Mouse (Mus musculus) kidney, adult 8-10 months (tissue): ENCODE measurements around the gene Art3.
A peak's percentile ranks its signal among the peaks of the same experiment; 100 is the strongest.

Experiments
- DNase-seq, 2 experiments: peaks; one replicate each; pipeline ENCODE4 v3.0.0; 2022

Art3 gene

GRCm38 (mm10) chr5:92331635-92332338 lies at the start of gene Art3:
TSS of gene Art3 (plus strand) at chr5:92331827.
- DNase-seq: no peak

- no peak for DNase-seq
These were observed 49.1 kb upstream of the Art3 start for GRCm38 (mm10) chr5:92282571-92282970.

DNA sequence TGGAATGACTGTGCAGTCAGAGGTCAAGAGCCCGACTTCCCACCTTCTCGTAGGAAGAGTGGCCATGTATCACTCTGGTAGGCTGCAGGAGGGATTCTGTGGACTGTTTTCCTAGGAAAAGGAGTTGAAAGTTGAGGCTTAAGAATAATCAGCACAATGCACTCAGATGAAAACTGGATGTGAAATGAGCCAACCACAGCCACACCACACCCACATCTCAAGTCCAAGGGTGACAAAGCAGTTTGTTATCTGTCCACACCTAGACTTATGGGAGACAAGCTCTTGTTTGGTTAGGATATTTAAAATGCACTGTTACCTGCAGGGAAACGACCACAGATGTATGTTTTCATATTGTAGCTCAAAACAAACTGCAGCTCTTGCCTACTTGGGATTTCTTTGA lies 48.5 kb upstream of the Art3 start:
- DNase-seq: no peak

DNA sequence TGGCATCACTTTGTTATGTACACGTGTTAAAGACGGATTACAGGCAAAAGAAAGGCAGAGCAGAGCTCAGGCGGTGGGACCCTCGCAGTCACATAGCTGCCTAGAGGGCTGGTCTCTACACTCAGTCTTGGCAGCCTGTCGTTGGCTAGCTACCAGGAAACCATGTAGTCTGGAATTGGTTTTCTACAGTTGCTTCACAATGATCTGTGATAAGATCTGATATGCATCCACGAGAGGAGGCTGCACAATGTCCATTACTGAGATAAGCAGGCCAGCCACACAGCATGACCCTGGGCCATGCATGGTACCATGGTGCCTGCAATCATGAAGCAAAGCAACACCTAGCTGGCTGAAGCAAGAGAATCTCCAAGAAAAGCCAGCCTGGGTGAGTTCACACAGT lies 43.8 kb upstream of the Art3 start:
- DNase-seq: no peak

DNA sequence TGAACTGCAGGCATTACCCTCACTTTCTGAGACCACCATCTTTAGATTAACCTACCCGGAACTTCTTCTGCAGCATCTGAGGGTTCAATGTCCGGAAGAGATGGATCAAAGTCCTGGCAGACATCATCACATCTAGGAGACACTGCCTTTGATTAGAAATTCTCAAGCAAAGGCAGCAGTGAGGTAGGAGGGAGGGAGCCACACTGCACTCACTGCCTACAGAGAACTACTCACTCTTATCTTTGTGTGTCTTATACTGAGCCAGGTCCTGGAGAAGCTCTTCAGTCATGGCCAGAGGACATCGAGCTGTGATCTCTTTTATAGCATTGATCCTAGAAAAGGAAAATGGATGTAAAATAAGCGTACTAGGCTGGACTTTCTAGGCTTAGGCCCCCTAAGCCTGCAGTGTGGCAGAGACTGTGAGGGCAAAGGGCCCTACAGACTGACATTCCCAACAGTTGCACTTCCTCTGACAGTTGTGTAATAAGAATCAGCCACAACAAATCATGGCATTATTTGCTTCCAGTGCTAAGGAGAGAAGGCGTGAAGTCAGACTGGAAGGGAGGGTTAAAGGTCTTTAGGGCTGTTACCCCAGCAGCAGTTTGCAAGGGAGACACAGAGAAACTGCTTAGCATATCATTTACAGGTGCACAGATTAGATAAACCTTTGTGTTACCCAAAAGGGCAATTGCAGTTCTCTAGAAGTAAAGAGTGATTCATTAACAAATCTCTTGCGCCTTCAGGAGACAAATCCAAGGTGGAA lies 39.8 kb upstream of the Art3 start:
- peak; percentile 11 to 57 for DNase-seq

- DNase-seq: no peak
These were observed 37.1 kb upstream of the Art3 start for GRCm38 (mm10) chr5:92294525-92294924.

- no peak for DNase-seq
These were observed 29.3 kb upstream of the Art3 start for GRCm38 (mm10) chr5:92302149-92302840.

DNA sequence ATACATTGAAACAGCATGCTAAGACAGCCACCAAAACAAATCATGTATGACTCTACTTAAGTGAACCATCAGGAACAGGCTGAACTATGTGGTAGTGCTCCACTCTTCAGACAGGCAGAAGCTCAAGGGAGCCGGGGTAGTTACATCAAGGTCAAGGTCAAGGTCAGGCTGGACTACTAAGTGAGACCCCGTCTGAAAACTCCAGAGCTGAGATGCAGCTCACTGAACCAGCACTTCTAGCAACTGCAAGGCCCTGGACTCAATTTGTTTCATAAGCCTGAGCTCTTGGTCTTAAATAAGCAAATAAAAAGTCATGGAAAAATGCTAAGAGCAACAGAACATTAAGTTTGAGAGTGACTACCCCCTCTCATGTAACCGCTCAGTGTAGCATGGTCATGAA lies 27.3 kb upstream of the Art3 start:
- DNase-seq: no peak

GRCm38 (mm10) chr5:92309681-92310511 lies 21.7 kb upstream of the Art3 start, which contains the start of gene Sdad1:
TSS of gene Sdad1 (minus strand) at chr5:92310479.
- DNase-seq: peak; percentile 93 to 96

DNA sequence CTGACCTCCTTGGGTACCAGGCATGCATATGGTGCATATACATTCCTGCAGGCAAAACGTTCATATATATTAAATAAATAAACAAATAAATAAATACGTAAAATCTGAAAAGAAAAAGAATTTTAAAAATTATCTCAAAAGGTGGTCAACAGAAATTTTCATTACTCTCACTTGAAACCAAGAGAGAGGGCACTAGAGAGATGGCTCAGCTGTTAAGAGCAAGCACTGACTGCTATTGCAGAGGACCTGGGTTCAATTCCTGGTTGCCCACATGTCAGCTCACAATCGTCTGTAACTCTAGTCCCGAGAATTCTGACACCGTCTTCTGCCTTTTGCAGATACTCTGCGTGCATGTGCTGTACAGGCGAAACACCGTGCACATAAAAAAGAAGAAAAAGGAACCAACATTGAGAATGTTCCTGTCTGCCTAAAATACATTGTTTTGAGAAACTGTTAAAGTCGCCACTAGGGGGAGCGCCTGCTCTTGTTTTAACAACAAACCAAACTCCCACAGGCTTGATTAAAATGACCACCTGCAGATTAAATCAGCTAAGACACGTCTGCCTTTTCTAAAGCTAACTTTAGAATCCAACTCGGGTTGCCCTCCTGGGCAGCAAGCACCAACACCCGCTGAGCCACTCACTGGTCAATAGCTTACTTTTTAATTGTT lies 19.4 kb upstream of the Art3 start:
- peak; percentile 80 to 93 for DNase-seq

DNA sequence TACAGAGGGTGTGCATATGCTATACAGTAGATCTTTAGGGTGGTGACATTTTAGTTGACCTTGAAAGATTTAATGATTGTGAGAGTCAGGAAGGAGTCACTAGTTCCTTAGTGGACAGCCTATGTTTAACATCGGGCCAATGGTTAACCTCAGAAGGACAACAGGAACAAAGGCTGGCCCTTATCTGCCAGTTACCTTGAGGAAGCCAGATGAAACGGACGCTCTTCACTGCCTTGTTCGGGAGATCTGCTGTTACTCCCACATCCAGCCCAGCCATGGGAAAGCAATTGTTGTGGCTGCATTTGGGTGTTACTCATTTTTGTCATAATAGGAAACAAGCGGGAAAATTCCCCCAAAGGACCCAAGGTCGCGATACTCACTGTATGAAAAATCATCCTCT lies 17.9 kb upstream of the Art3 start:
- no peak for DNase-seq

DNA sequence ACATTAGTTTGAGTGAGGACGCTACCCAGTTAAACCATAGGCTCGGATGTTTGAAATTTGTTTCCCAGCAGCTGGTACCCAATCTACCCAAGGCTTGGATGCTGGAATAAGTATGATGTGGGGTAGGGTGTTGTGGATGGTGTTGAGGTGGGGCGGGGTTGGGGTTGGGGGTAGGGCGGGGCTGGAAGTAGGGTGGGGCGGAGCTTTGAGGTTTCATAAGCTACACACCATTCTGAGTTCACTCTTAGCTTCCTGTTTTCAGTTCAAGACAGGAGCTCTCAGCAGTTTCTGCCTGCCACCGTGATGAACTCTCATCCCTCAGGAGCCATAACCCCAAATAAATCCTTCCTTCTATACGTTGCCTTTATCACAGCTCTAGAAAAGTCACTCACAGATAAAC lies 13.5 kb upstream of the Art3 start:
- no peak for DNase-seq

DNA sequence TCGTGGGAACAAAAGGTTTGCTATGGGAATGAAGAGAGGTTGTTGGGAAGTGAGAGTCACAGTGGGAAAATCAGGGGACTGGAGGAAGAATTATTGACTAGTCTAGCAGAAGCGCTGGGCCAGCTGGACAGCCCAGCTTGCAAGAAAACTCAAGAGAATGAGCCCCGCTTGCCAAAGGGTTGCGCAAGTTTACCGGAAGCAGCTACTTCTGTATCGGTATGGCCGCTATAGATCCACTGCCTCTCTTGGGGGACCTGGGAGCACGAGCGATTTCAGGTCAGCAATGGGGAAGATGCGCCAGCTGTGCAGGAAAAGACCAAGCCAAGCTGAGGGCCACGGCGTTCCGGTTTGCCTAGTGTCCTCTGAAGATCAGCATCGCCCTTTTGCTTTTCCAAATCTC lies 13.0 kb upstream of the Art3 start:
- DNase-seq: no peak

- DNase-seq: no peak
These were observed 9.8 kb upstream of the Art3 start for GRCm38 (mm10) chr5:92321631-92322400.

- DNase-seq: no peak
These were observed 9.0 kb upstream of the Art3 start for GRCm38 (mm10) chr5:92322612-92323011.

GRCm38 (mm10) chr5:92323264-92323663 lies 8.4 kb upstream of the Art3 start:
- DNase-seq: peak; percentile 19 to 44

DNA sequence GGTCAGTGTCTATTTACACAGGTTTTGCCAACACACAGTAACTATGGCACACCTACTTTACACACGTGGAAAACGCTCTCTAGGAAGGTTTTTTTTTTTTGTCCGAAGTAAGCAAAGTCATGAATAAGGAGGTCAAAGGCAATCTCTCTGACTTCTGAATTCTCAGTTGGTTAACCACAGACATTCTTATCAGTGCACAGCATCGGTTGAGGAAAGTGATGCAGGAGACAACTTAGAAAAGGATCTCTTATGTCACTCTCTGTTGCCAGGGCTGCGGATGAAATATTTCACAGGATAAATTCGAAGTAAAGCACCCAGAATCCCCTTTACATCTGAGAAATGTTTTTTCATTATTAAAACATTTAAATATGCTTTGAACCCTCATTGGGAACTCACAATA lies 4.3 kb upstream of the Art3 start:
- no peak for DNase-seq

GRCm38 (mm10) chr5:92327929-92328328 lies 3.7 kb upstream of the Art3 start, which contains the start of gene Cxcl9:
TSS of gene Cxcl9 (minus strand) at chr5:92328079.
- no peak for DNase-seq

DNA sequence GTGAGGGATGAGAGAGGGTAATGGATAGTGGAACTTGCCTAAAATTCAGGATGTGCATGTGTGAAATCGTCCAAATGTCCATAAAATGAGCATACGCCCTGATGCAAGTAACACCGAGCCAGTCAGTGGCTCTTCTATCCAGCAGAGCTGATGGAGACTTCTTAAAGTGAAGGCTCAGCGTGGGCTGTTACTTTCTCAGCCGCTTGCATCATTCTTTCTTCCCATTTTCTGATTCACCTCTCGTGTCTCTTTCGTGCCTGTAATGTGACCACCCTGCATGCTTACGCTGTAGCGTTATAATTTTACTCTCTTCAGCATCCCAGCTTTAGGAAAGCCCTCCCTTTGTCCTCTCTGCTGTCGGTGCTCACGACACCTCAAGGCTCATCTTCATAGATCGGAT lies 505 bp upstream of the Art3 start:
- DNase-seq: no peak

DNA sequence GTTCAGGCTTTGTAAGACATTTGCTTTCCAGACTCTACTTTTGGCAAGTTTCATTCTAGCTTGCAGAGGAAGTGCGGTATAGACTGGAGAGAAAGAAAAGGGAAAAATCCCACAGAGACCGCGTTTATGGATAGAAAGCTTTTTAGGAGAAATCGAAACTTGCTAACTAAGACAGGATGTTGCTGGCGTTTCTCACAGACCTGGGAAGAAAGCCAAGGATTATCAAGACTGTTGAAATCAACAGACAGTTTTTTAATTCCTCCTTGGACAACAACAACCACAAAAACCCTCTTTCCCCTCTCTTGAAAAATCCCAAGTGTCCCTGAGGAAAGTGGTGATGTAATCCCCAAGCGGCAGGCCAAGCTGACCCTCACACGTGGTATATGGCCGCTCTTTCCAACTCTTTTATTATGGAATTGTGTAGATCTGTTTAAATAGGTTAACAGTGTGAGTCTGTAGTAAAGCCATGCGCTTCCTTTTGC lies 773 bp downstream of the Art3 start:
- peak; percentile 33 to 58 for DNase-seq

- DNase-seq: no peak
These were observed 5.1 kb downstream of the Art3 start for GRCm38 (mm10) chr5:92336743-92337142.
